Mouse (Mus musculus) intestine, embryonic 14.5 days (tissue): Measurements from ENCODE around the gene Naa25. TPM values are rescaled to one million over a fixed set of nuclear protein-coding genes. Genes with fewer than 3 reads are reported as not detected.

ENCODE experiments used
- ATAC-seq: fragments of 200-750 bp; cut with Nextera tagmentation; replicated peaks from 2 replicates; pipeline ENCODE4 v1.8.0; 2017; ENCODE audit warnings: low read depth, moderate number of reproducible peaks, moderate TSS enrichment, moderate library complexity; ENCODE audit not compliant: low FRiP score, low TSS enrichment
- DNase-seq: peaks from one replicate; pipeline ENCODE4 v3.0.0-alpha.2; 2018; ENCODE audit warnings: low spot score
- H3K27ac ChIP-seq: fragments of 300-500 bp; sonication (generic); 2 replicates; pipeline ENCODE4 v1.5.1; 2014; ENCODE audit warnings: low read depth, mild to moderate bottlenecking, control low read depth
- H3K27me3 ChIP-seq: fragments of 300-500 bp; sonication (generic); replicated peaks from 2 replicates; pipeline ENCODE4 v1.6.1; 2014; ENCODE audit warnings: low read length, control low read depth; ENCODE audit not compliant: control insufficient read depth, insufficient read depth
- H3K36me3 ChIP-seq: fragments of 300-500 bp; sonication (generic); 2 replicates; pipeline ENCODE4 v1.6.1; 2014; ENCODE audit warnings: low read length, control low read depth; ENCODE audit not compliant: control insufficient read depth, insufficient read depth
- H3K4me1 ChIP-seq: fragments of 300-500 bp; sonication (generic); replicated peaks from 2 replicates; pipeline ENCODE4 v1.6.1; 2014; ENCODE audit warnings: low read length, control low read depth, mixed read lengths; ENCODE audit not compliant: control insufficient read depth, insufficient read depth
- H3K4me2 ChIP-seq: fragments of 300-500 bp; sonication (generic); 2 replicates; pipeline ENCODE4 v1.6.1; 2014; ENCODE audit warnings: low read length
- H3K4me3 ChIP-seq: fragments of 300-500 bp; sonication (generic); 2 replicates; pipeline ENCODE4 v1.5.1; 2014; ENCODE audit warnings: low read depth, low read length, control low read depth, mixed read lengths
- H3K9ac ChIP-seq: fragments of 300-500 bp; sonication (generic); 2 replicates; pipeline ENCODE4 v1.6.1; 2014; ENCODE audit warnings: mild to moderate bottlenecking, low read length
- H3K9me3 ChIP-seq: fragments of 300-500 bp; sonication (generic); 2 replicates; pipeline ENCODE4 v1.6.1; 2016; ENCODE audit warnings: low read length, control low read depth; ENCODE audit not compliant: control insufficient read depth
- WGBS: fragments of 180-500 bp; shearing (Covaris S2); extraction: QIAGEN DNeasy Blood & Tissue Kit; methylation state at CpG from one replicate; pipeline ENCODE4 v1.1.7; 2014; 5-methylcytosine and 5-hydroxymethylcytosine counted together
- polyA plus RNA-seq: library from polyadenylated mRNA; unstranded; fragments of >200 nt; fragmentation: Nextera tagmentation; extraction: Ambion mirVana; gene quantifications from 2 replicates; pipeline ENCODE4 v1.2.1, GENCODE M21; 2014

The Naa25 gene
- polyA plus RNA-seq, 1 experiment from 2014 or later, result 47.4 TPM

- Histone ChIP-seq H3K36me3 (peaks cover 100% of the 10 kb centered on the region), H3K27ac (no peak overlapping the region), H3K4me2 (no peak overlapping the region), H3K27me3 (no peaks in the 10 kb centered on the region), H3K9ac (no peak overlapping the region), H3K4me3 (no peak overlapping the region), H3K4me1 (no peaks in the 10 kb centered on the region), H3K9me3 (no peaks in the 10 kb centered on the region)
- 93% methylated on average over 5 of the region's 5 CpGs for WGBS
- no peak for ATAC-seq
- DNase-seq, result no peak
Observed at GRCm38 (mm10) chr5:121438131-121438530, 40.4 kb downstream of the Naa25 start.

GRCm38 (mm10) chr5:121438756-121439155 is 41.0 kb downstream of the Naa25 start:
- Histone ChIP-seq H3K9ac (no peak overlapping the region), H3K36me3 (peaks cover 100% of the 10 kb centered on the region), H3K4me1 (no peaks in the 10 kb centered on the region), H3K4me2 (no peak overlapping the region), H3K9me3 (no peaks in the 10 kb centered on the region), H3K27me3 (no peaks in the 10 kb centered on the region), H3K27ac (no peak overlapping the region), H3K4me3 (no peak overlapping the region)
- ATAC-seq (no peak), DNase-seq (no peak)
- 90% methylated on average over 11 of the region's 11 CpGs for WGBS

GRCm38 (mm10) chr5:121443548-121443947 is 45.8 kb downstream of the Naa25 start:
- Histone ChIP-seq H3K4me2 (no peak overlapping the region), H3K27ac (no peak overlapping the region), H3K4me1 (no peaks in the 10 kb centered on the region), H3K4me3 (no peak overlapping the region), H3K9ac (no peak overlapping the region), H3K27me3 (no peaks in the 10 kb centered on the region), H3K36me3 (peaks cover 100% of the 10 kb centered on the region), H3K9me3 (no peaks in the 10 kb centered on the region)
- DNase-seq, result no peak
- ATAC-seq, result no peak
- WGBS, result 96% methylated on average over 3 of the region's 3 CpGs

GRCm38 (mm10) chr5:121444870-121445269 is 47.1 kb downstream of the Naa25 start:
- 94% methylated on average over 5 of the region's 5 CpGs for WGBS
- H3K4me1 ChIP-seq, result no peaks in the 10 kb centered on the region

GRCm38 (mm10) chr5:121448450-121448849 is 50.7 kb downstream of the Naa25 start:
- Histone ChIP-seq H3K36me3 (peaks cover 63% of the 10 kb centered on the region), H3K9me3 (no peaks in the 10 kb centered on the region), H3K4me2 (no peak overlapping the region), H3K4me1 (peaks cover 9% of the 10 kb centered on the region), H3K9ac (no peak overlapping the region), H3K4me3 (no peak overlapping the region), H3K27ac (no peak overlapping the region), H3K27me3 (no peaks in the 10 kb centered on the region)
- WGBS, result 96% methylated on average over 3 of the region's 3 CpGs
- ATAC-seq (no peak), DNase-seq (no peak)

More at GRCm38 (mm10) chr5:121444870-121445269, 47.1 kb downstream of the Naa25 start:
- Histone ChIP-seq H3K36me3 (peaks cover 98% of the 10 kb centered on the region), H3K27me3 (no peaks in the 10 kb centered on the region), H3K4me2 (no peak overlapping the region), H3K9ac (no peak overlapping the region), H3K9me3 (no peaks in the 10 kb centered on the region), H3K27ac (no peak overlapping the region), H3K4me3 (no peak overlapping the region)
- DNase-seq (no peak), ATAC-seq (no peak)

- no peaks in the 10 kb centered on the region for H3K9me3 ChIP-seq
- no peak overlapping the region for H3K27ac ChIP-seq
- DNase-seq, result peak; percentile 72
- H3K9ac ChIP-seq, result no peak overlapping the region
- no peak overlapping the region for H3K4me3 ChIP-seq
- peaks cover 17% of the 10 kb centered on the region for H3K4me1 ChIP-seq
- ATAC-seq, result no peak
- no peak overlapping the region for H3K4me2 ChIP-seq
- 72% methylated on average over 6 of the region's 6 CpGs for WGBS
- H3K27me3 ChIP-seq, result no peaks in the 10 kb centered on the region
- H3K36me3 ChIP-seq, result peaks cover 47% of the 10 kb centered on the region
Observed at GRCm38 (mm10) chr5:121449976-121450375, 52.2 kb downstream of the Naa25 start.

GRCm38 (mm10) chr5:121450476-121450875 is 52.7 kb downstream of the Naa25 start:
- ATAC-seq, result no peak
- DNase-seq, result no peak
- 80% methylated on average over 9 of the region's 9 CpGs for WGBS
- H3K4me1 ChIP-seq, result peaks cover 17% of the 10 kb centered on the region
- H3K9ac ChIP-seq, result 0 out of 2 replicates have a peak overlapping the region, but pooled peaks have one; percentile 5
- peak overlapping the region; percentile 13; the same call in 1 of the 2 replicates for H3K4me3 ChIP-seq
- H3K36me3 ChIP-seq, result peaks cover 42% of the 10 kb centered on the region
- no peak overlapping the region for H3K27ac ChIP-seq
- H3K9me3 ChIP-seq, result no peaks in the 10 kb centered on the region
- peak overlapping the region; percentile 82 for H3K4me2 ChIP-seq
- H3K27me3 ChIP-seq, result no peaks in the 10 kb centered on the region

GRCm38 (mm10) chr5:121451203-121451602 is 53.5 kb downstream of the Naa25 start:
- peak overlapping the region; percentile 99 for H3K4me3 ChIP-seq

GRCm38 (mm10) chr5:121451644-121452025 is 53.9 kb downstream of the Naa25 start, which contains the start of gene Tmem116:
Gene Tmem116 (plus strand): TSS chr5:121451893.
- DNase-seq (no peak), ATAC-seq (peak; percentile 10; the same call in 1 of the 2 replicates)
- H3K9ac ChIP-seq, result peak within 1 kb of the TSS; percentile 94
- H3K27me3 ChIP-seq, result no peaks in the 10 kb centered on the region
- H3K9me3 ChIP-seq, result no peaks in the 10 kb centered on the region
- peak within 1 kb of the TSS; percentile 92 for H3K27ac ChIP-seq
- peaks cover 31% of the 10 kb centered on the region for H3K36me3 ChIP-seq
- WGBS, result under 1% methylated on average over 17 of the region's 17 CpGs
- H3K4me3 ChIP-seq, result peak within 1 kb of the TSS; percentile 99
- H3K4me2 ChIP-seq, result peak within 1 kb of the TSS; percentile 82
- peaks cover 17% of the 10 kb centered on the region for H3K4me1 ChIP-seq

More at GRCm38 (mm10) chr5:121451203-121451602, 53.5 kb downstream of the Naa25 start:
- no peaks in the 10 kb centered on the region for H3K27me3 ChIP-seq
- H3K36me3 ChIP-seq, result peaks cover 35% of the 10 kb centered on the region
- ATAC-seq (no peak), DNase-seq (no peak)
- peak overlapping the region; percentile 92 for H3K9ac ChIP-seq
- WGBS, result 22% methylated on average over 8 of the region's 8 CpGs
- H3K9me3 ChIP-seq, result no peaks in the 10 kb centered on the region
- H3K4me2 ChIP-seq, result peak overlapping the region; percentile 82
- H3K27ac ChIP-seq, result peak overlapping the region; percentile 92; the same call in 1 of the 2 replicates
- H3K4me1 ChIP-seq, result peaks cover 17% of the 10 kb centered on the region
